Mouse (Mus musculus) spleen, adult 2 months (tissue): Measurements from ENCODE around the gene 1700125H20Rik.

ENCODE experiments used
- CTCF ChIP-seq: fragments of 200-500 bp; IDR thresholded peaks from 2 replicates; pipeline ENCODE4 v1.5.1; 2011; ENCODE audit warnings: mild to moderate bottlenecking, inconsistent platforms; ENCODE audit not compliant: insufficient read depth, insufficient read length, insufficient replicate concordance; ENCODE audit errors: extremely low read depth
- POLR2A ChIP-seq: fragments of 200-500 bp; IDR thresholded peaks from 2 replicates; pipeline ENCODE4 v1.6.1; 2011; ENCODE audit warnings: low read depth, low read length, inconsistent platforms

DNA sequence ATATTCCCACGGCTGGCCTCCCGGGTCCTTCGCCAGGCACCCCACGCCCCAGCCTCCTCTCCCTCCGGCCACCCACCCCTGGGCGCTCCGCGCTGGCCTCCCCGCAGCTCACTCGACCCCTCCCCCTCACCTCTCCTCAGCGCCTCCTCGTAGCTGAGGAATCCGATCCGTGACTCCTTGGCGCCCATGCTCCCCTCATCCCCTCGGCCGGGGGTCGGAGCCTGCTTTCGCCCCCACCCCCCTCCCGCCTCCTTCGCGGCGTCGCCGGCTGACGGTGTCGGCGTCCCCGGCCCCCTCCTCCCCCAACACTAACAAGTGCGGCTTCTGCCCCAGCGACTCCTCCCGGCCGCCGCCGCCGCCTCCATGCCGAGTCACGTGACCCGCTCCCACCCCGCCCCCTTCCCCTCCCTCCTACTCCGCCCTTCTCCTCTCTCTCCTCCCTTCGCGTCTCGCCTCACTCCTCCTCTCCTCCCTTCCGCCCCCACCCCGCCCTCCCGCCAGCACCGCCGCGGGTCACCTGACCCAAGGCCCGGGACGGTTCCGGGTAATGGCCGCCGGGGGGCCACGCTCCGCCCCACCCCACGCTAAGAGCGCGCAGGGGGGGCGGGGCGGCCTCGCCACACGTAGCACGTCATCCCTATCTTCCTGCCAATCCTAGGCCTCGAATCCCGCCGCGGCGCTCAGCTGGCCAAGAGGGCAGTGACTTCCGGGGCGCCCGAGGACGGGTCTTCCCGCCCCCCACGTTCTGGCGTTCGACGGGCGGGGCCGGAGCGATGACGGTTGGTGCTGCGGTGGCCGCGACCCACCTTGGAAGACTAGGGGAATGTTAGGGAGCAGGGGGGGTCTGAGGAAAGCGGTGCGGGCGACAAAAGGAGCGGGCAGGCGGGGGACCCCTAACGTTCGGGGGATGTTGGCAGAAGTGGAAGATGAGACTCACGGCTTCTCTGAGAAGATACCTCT is 30.3 kb upstream of the 1700125H20Rik start, which contains the start of gene Usp32:
- no peak for TF ChIP-seq CTCF
- peak; percentile 87 for TF ChIP-seq POLR2A
